Mouse (Mus musculus) liver, embryonic 14.5 days (tissue): ENCODE measurements around the gene Syne3.

ENCODE experiments used
- CTCF ChIP-seq: IDR thresholded peaks from 2 replicates; pipeline ENCODE4 v1.5.1; 2016; ENCODE audit warnings: antibody characterized with exemption, low read depth, control low read depth
- EP300 ChIP-seq: IDR thresholded peaks from 2 replicates; pipeline ENCODE4 v1.6.1; 2016; ENCODE audit warnings: antibody characterized with exemption, low read depth

GRCm38 (mm10) chr12:105040950-105041349 is 31.3 kb upstream of the Syne3 start:
- TF ChIP-seq EP300 (no peak), CTCF (no peak)
